Mouse (Mus musculus) T-helper 17 cell (primary cell): ENCODE measurements around the gene Eif4a1.
"Not testable (repeated sequence)": the region's sequence is repeated elsewhere in the genome, so short reads cannot be mapped to it uniquely, and the experiment has no call there.

Source experiments
- in situ Hi-C, 2 experiments: fragments of 300-600 bp; cut with MboI, MseI; formaldehyde crosslinking; loops; 1 replicate in 1 of 2; 2 replicates in 1 of 2; pipeline ENCODE4 v1.15.1; 2025; ENCODE audit warnings: high pct_unique_total_duplicates in 2 of 2

Eif4a1 gene

GRCm38 (mm10) chr11:69672211-69672706 is at the start of gene Eif4a1:
TSS of gene Eif4a1 (minus strand) at chr11:69672423.
- in situ Hi-C loops, result loop anchor here in 1 of 2 experiments (5.0 kb wide), 1 partner anchor 570 kb away; no protein-coding TSS in a partner anchor

GRCm38 (mm10) chr11:69720852-69721251 is 48.6 kb upstream of the Eif4a1 start:
- in situ Hi-C loops, result no loop called here

DNA sequence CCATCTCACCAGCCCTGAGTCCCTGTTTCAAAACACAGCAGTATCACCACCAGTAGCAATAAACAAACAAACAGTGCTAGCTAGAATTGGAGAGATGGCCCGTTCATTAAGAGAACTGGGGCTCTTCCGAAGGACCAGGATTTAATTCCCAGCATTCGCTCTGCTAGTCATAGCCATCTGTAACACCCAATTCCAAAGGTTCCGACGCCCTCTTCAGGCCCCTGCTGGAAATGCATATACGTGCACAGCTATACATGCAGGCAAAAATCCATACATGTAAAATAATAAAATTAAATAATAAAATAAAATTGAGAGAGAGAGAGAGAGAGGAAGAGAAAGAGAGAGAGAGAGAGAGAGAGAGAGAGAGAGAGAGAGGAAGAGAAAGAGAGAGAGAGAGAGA is 47.2 kb upstream of the Eif4a1 start:
- in situ Hi-C loops, result no loop called here

- in situ Hi-C loops, result no loop called here
Measured at GRCm38 (mm10) chr11:69718661-69719060, 46.4 kb upstream of the Eif4a1 start.

DNA sequence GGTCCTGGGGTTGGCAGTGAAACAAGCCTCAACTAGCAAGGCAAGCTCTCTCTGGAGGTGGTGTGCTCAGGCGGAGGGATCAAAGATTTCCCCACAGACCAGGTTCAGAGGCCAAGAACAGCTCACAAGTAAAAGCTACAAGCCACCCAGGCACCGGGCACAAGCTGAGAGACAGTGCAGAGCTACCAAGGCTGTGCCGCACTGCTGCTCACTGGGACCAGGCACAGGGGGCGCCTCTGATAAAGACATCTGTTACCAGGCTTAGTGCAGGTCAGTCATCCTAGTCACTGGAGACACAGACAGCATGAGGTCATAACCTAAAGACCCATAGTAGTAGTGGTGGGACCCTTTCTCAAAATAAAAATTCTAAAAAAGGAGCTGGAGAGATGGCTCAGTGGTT is 44.7 kb upstream of the Eif4a1 start:
- in situ Hi-C loops, result no loop called here

DNA sequence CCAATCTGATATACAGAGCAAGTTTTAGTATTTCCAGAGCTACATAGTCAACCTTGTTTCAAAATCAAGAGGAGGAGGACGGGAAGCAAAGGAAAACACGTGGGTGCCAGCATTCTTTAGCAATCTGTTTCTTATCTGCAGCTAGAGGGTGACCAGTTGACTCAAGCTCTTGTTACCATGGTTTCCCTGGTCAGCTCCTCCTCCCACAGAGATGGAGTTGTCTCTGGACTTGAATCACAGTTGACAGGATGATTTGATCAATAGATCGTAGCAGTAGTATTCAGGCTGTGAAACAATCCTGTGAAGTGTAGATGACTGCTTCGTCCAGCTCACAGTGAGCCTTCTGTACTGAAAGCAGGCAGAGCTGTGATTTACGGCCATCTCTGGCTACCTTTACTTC is 43.7 kb upstream of the Eif4a1 start:
- in situ Hi-C loops, result no loop called here

- in situ Hi-C loops, result no loop called here
Measured at GRCm38 (mm10) chr11:69715482-69715881, 43.3 kb upstream of the Eif4a1 start.

DNA sequence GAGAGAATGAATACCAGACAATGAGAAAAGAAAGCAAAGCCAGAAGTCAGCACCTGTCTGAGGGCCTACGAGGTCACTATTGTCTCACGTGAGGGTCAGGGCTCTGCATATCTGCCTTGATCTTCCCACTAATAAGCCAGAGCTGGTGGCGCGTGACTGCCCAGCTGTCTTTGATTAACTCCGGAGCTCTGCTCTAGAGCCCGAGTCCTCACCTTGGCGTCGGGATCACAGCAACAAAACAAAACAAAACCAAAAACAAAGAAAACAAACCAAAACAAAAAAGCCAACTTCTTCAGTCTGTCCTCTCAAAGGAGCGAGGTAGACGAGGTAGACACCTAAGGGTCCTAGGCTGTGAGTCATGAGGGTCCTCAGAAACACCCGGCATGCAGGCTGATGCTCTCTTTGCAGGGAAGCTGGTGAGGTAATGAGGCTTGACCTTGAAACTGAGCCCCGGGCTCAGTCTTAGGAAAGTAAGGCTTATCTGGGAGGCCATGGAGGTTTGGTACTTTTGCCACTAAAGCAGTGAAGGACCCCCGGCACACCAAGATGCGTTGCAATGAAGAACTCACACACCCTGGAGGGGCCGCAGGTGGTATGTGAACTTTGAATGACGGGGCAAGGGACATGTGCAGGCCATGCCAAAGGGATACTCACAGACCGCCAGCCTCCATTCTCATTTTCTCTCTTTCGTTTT is 42.6 kb upstream of the Eif4a1 start:
- in situ Hi-C loops, result no loop called here

DNA sequence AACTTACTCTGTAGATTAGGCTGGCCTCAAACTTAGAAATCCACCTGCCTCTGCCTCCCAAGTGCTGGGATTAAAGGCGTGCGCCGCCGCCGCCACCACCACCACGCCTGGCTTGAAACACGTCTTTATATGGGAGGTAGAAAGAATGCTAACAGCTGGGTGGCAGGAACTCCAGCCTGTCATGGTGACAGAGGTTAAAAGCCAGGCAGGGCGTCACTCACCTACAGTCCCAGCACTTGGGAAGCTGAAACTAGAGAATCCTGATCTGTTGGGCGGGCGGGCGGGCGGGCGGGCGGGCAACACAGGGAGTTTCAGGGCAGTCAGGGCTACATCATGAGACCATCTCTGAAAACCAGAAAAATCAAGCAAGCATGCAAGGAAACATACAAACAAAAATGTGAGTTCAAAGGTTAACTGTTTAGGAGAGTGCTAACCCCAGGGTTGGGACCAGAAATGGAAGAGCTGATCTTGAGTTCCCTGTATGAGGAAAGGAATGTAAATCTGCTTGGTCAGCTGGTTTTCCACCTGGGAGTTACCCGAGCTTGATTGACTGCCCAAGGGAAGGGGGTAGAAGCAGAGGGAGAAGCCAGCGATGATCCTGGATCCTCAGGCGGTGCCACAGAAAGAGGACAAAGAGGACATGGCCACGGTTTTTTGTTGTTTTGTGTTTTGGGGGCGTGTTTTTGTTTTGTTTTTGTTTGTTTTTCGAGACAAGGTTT is 40.9 kb upstream of the Eif4a1 start:
- in situ Hi-C loops, result no loop called here

DNA sequence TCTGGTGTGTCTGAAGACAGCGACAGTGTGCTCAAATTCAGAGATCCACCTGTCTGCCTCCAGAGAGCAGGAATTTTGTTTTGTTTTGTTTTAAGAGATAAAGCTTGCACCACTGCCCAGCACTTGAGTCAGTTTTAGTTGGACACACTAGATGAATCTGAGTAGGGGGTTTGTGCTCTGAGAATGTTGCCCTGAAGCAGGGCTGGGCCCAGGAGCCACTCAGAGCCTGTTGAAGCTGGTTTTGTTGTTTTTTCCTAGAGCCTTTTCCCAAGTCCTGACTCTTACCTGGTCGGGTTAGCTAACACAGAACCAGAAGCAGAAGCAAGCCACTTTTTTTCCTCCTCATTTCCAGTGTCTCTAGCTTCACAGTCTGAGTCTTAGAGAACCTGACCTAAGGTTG is 38.9 kb upstream of the Eif4a1 start:
- in situ Hi-C loops, result no loop called here

- in situ Hi-C loops, result no loop called here
Measured at GRCm38 (mm10) chr11:69710470-69710869, 38.2 kb upstream of the Eif4a1 start.

DNA sequence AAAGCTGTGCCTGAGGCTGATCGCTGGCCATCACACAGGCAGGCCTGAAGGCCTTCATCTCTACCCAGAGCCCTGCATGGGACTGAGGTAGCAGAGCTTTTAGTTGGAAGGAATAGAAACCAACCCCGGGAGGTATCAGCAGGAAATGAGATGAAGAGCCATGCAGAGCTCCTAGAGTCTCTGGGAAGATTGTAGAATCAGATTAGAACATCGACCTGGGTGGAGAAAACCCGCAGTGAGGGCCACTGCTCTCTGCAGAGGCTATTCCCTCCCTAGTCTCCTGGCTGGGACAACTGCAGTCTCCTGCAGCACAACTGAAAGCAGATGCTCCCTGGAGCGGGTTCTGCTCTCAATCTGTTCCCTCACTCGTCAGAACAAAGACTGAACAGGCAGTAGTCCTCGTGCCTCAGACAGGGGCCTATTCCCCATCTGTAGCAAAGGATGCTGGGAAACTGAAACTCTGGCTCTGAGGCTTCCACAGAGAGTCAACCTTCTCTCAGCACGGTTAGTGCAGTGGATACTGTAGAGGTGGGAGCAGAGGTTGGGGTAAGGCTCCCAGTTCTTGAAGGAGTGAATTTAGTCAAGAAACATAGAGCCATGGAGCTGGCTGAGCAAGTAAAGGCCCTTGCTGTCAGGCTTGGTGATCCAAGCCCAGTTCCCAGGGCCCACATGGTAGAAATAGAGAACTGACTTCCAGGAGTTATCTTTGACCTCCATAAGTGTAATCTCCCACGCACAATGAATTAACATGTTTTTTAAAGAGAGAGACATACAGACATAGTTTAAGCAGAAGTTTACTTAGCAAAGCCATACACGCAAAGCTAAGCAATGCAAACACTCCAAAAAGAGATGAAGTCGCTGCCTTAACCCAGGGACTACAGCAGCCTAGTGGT is 37.6 kb upstream of the Eif4a1 start:
- in situ Hi-C loops, result no loop called here

DNA sequence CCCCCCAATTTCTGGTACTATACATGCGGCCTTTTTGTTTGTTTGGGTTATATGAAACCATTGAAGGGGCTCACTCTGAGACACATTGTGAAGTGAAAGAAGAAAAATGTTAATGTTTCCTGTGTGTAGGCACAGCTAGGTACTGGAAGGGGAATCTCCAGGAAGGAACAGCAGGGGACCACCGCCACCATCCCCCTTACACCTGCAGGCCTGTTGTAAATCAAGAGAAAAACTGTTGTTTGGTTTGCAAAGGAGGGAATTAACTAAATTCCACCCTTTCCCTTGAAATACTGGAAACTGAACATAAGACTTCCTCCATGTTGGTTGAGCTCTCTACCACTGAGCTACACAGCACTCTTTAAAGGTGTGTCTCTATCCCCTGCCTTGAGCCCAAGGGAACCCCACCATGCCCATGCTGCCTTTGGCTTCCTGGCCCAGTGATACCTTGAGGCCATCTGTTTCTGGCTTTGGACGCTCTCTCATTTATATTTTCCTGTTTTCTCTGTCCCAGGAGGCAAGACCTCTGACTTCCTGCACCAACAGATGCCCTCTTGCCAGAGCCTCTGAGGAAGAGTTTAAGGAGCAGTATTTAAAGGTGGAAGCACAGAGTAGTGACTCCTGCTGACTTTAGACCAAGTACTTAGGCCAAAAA is 36.5 kb upstream of the Eif4a1 start:
- in situ Hi-C loops, result no loop called here

- in situ Hi-C loops, result no loop called here
Measured at GRCm38 (mm10) chr11:69707873-69708381, 35.7 kb upstream of the Eif4a1 start.

GRCm38 (mm10) chr11:69707480-69707847 is 35.2 kb upstream of the Eif4a1 start:
- in situ Hi-C loops, result no loop called here

DNA sequence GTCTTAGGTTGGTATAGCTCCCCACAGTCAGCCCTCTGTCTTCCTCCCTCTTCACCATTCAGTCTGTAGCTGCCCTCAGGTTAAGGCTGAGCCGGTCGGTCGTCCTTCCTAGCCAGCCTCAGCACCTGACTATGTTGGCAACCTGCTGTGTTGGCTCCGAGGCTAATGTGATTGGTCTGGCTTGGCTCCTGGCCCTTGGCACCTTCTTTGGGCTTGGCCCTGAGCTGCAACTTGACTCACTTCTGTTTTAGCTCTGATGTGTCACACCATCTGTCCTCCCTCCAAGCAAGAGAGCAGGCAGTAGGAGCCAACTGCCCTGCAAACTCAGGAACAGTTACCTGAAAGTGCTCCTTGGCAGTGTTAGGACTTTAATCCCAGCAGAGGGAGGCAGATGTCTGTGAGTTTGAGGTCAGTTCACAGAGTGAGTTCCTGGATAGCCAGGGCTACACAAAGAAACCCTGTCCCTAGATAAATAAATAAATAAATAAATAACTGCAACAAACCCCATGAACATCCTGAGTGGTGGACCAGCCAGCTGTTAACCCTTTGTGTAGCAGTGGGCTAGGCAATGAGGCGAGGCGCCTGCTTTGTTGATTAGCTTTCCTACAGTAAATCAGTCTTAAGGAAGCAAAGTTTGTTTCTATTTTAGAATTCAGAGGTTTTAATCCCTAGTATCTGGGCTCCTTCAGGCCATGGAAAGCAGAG is 34.7 kb upstream of the Eif4a1 start:
- in situ Hi-C loops, result no loop called here

DNA sequence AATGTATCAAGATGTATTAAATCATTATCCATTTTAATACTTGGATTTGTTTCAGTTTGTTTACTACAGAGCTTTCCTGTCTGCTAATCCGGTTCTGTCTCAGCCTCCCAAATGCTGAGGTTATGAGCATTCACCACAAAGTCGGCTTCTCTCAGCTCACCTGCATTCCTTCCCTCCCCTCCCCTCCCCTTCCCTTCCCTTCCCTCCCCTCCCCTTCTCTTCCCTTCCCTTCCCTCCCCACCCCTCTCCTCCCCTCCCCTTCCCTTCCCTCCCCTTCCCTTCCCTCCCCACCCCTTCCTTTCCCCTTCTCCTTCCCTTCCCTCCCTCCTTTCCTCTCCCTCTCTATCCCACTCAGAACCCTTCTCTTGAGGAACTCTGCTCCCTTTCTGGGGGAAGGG is 32.4 kb upstream of the Eif4a1 start:
- in situ Hi-C loops, result no loop called here

DNA sequence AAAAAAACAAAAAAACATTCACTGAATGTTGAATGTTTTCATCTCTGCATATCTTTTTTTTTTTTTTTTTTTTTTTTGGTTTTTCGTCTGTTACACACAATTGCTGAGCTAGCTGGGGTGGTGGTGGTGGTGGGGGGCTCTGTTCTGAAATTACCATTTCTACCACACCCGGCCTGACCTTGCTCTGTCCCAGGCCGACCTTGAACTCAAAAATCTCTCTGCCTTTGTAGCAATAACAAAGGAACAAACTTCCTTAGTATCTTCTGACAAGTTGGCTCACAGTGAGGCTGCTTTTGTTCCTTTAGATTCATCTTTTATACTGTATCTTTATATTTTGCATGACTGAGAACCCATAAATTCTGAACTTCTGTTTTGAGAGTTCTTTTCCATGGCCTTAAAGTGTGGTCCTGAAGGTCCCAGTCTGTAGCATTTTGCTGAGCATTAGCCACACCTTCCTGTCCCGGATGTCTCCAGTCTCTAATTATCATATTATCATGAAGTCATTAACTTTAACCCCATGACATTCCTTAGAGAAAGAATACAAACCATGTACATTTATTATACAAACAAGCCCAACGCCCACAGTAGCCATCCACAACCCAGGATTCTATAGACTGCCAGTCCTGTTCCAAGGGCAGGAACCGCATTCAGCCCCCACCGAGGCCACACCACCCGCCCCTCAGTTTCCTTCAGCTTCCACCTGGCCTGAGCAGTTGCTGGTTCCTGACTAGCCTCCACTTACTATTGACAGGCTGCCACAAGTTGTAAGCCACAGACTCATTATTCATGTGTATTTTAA is 31.8 kb upstream of the Eif4a1 start:
- in situ Hi-C loops, result no loop called here

GRCm38 (mm10) chr11:69703381-69703780 is 31.2 kb upstream of the Eif4a1 start:
- in situ Hi-C loops, result not testable (repeated sequence)

DNA sequence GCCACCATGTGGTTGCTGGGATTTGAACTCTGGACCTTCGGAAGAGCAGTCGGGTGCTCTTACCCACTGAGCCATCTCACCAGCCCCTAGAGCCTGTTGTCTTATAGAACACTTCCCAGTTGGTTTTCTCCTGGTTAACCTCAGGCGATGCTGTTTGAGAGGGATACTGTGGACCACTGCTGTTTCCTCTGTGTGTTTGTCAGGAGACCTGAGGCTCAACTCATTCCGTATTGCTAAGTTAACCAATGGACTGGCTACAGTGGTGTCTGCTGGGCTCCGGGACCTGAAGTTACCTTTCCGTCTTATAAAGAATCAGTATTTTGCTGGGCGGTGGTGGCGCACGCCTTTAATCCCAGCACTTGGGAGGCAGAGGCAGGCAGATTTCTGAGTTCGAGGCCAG is 30.7 kb upstream of the Eif4a1 start:
- in situ Hi-C loops, result not testable (repeated sequence)
